Mouse (Mus musculus) gastrocnemius, adult 18-20 months (tissue): ENCODE data around the gene Rars2. TPM values are rescaled to one million over a fixed set of nuclear protein-coding genes. Genes with fewer than 3 reads are reported as not detected.

Source experiments
- DNase-seq: peaks from one replicate; pipeline ENCODE4 v3.0.0; 2021; ENCODE audit warnings: low spot score
- total RNA-seq, 2 experiments: library from RNA; stranded (reverse); gene quantifications; 2 replicates each; pipeline ENCODE4 v1.2.3; 2021

Rars2 gene
- total RNA-seq, 2 experiments from 2014 or later = 18.2 to 19.1 TPM

GRCm38 (mm10) chr4:34639745-34640364 lies 25.1 kb downstream of the Rars2 start:
- DNase-seq = no peak

- DNase-seq = no peak
Observed at GRCm38 (mm10) chr4:34640731-34641130, 26.0 kb downstream of the Rars2 start.

GRCm38 (mm10) chr4:34644779-34645178 lies 30.0 kb downstream of the Rars2 start:
- no peak for DNase-seq

- DNase-seq = no peak
Observed at GRCm38 (mm10) chr4:34653179-34653578, 38.4 kb downstream of the Rars2 start.

GRCm38 (mm10) chr4:34656101-34656500 lies 41.3 kb downstream of the Rars2 start:
- no peak for DNase-seq

GRCm38 (mm10) chr4:34659012-34659411 lies 44.3 kb downstream of the Rars2 start:
- DNase-seq = no peak

GRCm38 (mm10) chr4:34661514-34661913 lies 46.8 kb downstream of the Rars2 start:
- no peak for DNase-seq

GRCm38 (mm10) chr4:34661927-34662326 lies 47.2 kb downstream of the Rars2 start:
- no peak for DNase-seq

GRCm38 (mm10) chr4:34667923-34668322 lies 53.2 kb downstream of the Rars2 start:
- no peak for DNase-seq

- DNase-seq = no peak
Observed at GRCm38 (mm10) chr4:34673721-34674120, 59.0 kb downstream of the Rars2 start.

GRCm38 (mm10) chr4:34680530-34680929 lies 65.8 kb downstream of the Rars2 start:
- no peak for DNase-seq

GRCm38 (mm10) chr4:34686874-34687567 lies 72.3 kb downstream of the Rars2 start, which contains the start of gene Slc35a1:
TSS of gene Slc35a1 (minus strand) at chr4:34687438.
- peak; percentile 94 for DNase-seq

GRCm38 (mm10) chr4:34688021-34688420 lies 73.3 kb downstream of the Rars2 start:
- DNase-seq = no peak

- peak; percentile 37 for DNase-seq
Observed at GRCm38 (mm10) chr4:34701528-34701927, 86.8 kb downstream of the Rars2 start.

- no peak for DNase-seq
Observed at GRCm38 (mm10) chr4:34702231-34702630, 87.5 kb downstream of the Rars2 start.

GRCm38 (mm10) chr4:34703029-34703428 lies 88.3 kb downstream of the Rars2 start:
- no peak for DNase-seq

GRCm38 (mm10) chr4:34707248-34707647 lies 92.5 kb downstream of the Rars2 start:
- DNase-seq = no peak

GRCm38 (mm10) chr4:34708127-34708526 lies 93.4 kb downstream of the Rars2 start:
- DNase-seq = no peak

Other genes starting within 250 kb of the Rars2 start
- gene Akirin2, start 64.0 kb upstream of the Rars2 start, total RNA-seq = 10 to 100 TPM; 48.1 to 48.6 TPM
- gene Orc3, start within 50 bp of the Rars2 start, total RNA-seq = 10 to 100 TPM; 35.9 to 38.7 TPM
- 10 to 100 TPM; 11.1 to 12.9 TPM for gene Slc35a1, start 72.5 kb downstream of the Rars2 start, total RNA-seq
- gene Cfap206, start 115.2 kb downstream of the Rars2 start, total RNA-seq = not detected
- gene Gm136, start 141.3 kb downstream of the Rars2 start, total RNA-seq = not detected
- 10 to 100 TPM; 25.4 to 29.7 TPM for gene Smim8, start 163.5 kb downstream of the Rars2 start, total RNA-seq